Mouse (Mus musculus) retina, adult 2 months (tissue): ENCODE measurements around the gene Il1a.

Experiments
- DNase-seq: peaks from one replicate; pipeline ENCODE4 v3.0.0-alpha.2; 2012; ENCODE audit warnings: low read depth, low spot score

Il1a gene

DNA sequence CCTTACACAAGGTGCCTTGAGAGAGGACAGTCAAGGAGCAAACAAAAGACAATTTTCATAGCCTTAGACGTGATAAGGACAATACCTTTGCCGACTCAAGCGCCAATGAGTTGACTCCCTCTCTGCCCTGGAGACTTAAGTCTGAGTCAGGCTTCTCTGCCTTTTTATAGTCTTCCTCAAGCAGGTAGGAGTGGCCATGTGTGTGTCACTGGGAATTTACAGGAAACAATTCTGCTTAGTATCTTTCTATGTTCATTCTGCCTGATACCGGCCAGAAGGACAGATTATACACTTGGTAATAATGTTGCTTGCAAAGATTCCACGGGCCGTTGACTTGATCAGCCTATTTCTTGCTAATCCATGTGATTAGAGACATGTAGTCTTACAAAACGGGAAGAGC lies at the start of gene Il1a:
Il1a (minus strand) TSS at position 137 of the 400 bp plus-strand sequence.
- no peak for DNase-seq

DNA sequence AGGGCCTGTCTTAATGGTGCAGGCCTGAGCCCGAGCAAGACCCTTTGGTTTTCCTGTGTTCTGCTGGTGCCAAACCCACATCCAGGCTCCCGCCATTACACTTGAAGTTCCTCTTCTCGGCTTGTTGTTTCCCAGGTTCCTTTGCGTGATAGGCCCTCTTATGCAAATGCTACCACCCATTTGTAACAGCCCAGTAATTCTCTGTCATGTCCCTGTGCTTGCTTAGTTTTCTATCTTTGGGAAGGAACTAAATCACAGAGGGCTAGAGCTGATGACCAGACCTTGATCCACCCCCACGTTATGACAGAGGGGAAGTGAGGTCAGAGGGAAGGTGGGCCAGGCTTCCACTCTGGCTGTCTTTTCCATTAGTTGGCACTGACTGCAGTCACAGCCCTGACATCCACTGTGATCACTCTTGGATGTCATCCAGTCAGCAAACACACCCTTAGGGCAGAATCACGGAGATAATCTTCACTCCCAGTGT lies 28.4 kb upstream of the Il1a start:
- no peak for DNase-seq

DNA sequence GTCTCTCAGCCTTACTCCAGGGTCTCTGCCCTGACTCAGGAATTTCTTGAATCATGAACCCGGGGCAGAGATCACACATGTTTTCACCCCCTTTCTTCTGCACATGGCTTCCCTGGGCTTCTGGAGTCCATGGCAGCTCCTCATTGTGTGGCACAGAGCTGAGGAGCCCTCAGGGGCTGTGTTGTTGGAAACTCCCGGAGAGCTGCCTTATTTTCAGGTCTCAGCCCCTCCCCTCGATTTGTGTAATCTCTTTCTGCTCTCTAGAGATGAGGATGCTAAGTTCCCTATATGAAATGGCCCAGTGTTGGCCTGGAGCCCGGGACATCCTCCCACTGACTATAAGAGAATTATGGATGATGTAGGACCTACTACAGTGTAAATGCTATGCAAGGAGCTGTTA lies 23.7 kb upstream of the Il1a start:
- DNase-seq: no peak

DNA sequence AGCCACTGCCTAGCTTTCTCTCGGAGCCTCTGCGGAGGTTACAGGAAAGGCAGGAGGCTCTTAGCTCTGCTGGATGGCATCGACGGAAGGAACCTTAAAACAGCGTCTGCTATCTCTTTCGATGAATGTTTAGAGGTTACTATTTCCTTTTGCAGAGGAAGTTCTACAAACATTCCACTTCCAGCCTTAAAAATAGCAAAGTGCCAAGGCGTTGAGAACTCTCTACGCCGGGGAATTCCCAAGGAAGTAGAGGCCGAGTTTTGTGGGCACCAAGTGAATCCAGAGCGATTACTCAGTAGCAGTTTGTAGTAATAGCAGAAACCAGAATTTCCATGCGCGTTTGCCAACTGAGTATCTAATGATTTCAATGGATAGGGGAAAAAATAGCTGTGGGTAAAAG lies 20.8 kb upstream of the Il1a start:
- no peak for DNase-seq

DNA sequence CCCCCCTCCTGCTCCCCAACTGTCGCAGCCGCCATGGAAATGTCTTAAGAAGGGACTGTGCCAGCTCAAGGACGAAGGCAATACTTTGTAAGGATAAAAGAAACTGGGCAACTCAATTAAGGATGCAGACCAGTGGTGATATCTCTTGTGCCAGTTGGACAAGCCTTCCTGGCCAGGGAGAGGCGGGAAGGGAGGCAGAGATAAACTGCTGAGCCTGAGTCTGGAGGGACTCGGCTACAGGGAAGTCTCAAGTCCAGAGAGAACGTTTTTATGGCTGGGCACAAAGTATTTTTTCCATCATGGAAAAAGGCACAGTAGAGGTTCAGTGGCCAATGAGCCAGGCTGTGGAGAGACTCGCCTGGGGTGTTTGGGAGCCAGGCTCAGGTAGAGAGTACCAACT lies 20.3 kb upstream of the Il1a start:
- no peak for DNase-seq

DNA sequence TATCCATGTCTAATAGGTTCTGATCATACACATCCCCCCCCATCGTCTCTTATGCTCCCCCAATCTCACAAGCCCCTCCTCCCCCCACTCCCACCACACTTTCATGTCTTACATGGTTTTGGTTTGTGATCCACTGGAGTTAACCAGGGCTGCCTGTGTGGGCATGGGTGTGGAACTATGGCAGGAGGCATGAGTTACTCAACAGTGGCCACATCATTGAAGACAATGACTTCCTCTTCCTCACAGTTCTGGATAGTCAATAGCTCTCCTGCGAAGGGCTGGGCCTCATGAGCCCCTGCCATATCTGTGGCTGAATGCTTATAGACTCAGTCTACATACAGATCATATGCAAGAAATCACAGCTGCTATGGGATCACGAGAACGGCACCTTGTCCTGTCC lies 18.5 kb upstream of the Il1a start:
- no peak for DNase-seq

DNA sequence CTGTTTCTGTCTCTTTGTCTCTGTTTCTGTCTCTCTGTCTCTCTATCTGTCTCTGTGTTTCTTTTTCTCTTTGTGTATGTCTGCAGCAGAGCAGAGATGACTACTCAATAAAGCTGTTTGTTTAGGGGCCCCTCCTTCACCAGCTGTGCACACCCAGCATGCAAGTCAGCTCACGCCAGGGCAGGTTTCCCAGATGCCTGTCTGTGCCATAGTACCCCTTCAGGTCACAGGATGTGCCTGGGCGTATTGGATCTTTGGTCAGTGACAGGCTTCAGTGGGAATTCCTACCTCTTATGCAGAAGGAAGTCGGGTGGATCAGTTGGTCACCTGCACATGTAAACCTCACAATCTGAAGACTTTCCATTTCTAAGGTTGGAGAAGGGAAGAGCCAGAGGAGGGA lies 14.4 kb upstream of the Il1a start:
- DNase-seq: no peak

DNA sequence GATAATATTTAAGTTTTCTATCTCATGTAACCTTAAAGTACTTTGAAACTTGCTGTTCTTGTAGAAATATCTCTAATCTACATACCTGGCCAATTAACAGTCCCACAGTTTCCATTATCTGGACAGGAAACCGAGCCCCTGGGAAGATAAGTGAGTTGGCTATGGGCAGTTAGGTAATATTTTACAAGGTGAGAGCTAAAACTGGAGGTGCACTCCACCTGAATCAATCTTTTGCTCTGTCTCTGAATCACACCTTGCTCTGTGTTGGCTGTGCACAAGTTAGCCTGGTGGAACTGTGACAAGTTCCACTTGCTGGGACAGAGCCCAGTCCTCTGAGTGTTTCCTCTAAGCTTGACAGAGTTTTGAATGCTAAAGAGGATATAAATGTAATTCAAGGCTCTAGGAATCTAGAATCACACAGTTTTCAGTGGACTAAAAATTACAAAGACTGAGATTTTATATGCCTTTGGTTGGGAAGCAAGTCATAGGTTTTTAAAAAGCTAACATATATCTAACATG lies 12.4 kb upstream of the Il1a start:
- DNase-seq: no peak

DNA sequence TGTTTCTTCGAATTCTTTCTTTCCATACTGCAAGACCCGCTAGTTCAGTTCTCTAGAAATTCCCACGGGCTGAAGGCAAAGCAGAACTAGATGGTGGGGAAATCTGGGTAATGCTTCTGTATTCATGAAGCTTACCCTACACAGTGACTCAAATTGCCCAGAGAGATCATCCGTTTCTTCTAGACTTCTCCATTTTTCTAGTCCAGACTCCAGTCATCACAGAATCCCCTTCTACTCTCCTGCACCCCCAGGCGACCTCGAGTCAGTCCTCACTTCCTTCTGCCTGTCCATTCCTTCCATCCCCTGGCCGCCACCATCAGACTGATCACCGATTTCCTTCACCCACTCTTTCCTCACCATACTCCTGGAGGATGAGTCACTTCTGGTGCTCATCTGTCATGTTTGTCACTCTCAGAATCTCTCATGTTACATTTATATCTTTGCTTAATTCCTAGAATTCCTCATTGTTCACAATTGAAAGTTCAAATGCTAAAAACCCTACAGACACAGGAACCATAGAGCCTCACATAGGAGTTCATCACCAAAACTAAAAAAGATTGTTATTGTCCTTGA lies 10.3 kb upstream of the Il1a start:
- DNase-seq: no peak

DNA sequence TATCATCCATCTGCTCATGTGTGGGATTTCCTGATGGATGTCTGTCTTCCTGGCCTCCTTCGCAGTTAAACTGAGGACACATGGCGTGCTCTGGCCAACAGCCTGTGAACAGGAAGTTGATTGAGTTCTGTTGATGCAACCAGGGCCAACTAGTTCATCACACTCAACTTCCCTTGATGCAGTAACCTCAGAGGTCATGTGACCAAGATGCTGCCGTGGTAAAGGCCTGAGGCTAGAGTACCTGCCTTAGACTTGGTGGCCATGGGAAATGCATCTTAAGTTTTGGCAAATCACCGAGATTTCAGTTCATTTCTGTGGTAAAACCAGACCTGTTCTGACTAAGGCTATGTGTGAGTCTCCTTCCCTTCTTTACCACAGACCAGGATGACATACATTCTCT lies 6.1 kb upstream of the Il1a start:
- no peak for DNase-seq

DNA sequence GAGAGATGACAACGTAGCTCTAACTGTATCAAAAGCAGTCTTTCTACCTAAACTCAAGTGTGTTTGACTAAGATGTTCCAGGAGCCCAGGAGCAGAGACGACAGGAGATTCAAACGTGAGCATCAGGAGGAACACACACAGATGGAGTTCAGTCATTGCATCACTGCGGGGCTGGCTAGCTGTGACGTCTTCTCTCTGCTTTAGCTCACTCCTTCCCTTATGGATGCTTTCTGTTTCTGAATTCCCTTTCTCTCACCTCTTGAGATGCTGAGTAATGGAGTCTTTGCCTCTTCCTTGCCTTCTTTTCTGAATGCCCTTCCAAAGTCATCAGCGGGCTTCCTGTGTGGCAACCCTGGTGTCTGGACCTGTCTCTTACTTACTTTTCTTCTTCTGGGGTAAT lies 5.1 kb upstream of the Il1a start:
- no peak for DNase-seq

DNA sequence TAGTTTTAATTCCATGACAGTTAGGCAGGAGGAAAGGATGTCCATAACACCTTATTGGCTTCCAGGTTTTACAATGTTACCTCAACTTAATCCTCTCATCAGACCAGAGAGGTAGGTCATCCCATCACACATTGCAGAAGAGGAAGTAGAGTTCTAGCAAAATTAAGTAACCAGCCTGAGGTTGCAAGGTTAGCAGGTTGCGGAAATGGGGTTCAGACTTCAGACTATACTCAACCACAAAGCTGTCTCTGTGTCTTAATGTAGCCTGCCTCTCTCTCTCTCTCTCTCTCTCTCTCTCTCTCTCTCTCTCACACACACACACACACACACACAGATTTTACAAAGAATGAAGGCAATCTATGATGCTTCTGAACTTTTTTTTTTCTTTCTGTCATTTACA lies 4.2 kb upstream of the Il1a start:
- DNase-seq: no peak

DNA sequence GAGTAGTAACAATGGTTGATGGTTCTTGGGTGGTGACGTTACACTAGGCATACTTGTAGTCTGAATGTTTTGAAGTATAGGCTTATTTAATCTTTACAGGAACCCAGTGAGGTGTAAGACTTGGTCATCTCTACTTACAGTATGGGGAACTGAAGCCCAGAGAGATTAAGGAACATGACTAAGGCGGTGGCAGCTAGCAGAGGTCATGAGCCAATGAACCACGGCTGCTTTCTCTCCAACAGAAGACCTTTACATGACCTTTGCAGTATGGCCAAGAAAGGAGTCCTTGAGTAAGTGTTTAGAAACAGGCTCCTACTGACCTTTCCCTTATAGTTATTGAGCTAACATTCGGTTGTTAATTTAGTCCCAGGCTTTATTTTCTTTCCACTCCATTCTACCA lies 3.8 kb downstream of the Il1a start:
- DNase-seq: no peak

DNA sequence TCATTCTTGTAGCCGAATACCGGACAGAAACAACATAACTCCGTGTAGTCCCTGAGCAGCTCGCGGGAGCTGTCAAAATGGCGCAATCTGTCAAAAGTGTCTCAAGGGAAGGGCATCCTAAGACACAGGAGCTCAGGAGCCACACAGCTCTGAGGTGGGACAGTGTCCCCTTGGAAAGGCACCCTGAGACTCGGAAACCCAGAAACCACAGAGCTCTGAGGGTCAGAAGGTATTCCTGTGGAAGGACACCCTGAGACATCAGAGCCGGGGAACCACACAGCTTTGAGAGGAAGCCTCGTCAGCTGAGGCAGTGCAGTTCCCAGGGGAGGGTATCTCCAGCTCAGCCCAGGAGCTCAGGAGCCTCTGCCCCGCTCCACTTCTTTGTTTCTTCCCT lies 12.2 kb downstream of the Il1a start:
- DNase-seq: no peak

DNA sequence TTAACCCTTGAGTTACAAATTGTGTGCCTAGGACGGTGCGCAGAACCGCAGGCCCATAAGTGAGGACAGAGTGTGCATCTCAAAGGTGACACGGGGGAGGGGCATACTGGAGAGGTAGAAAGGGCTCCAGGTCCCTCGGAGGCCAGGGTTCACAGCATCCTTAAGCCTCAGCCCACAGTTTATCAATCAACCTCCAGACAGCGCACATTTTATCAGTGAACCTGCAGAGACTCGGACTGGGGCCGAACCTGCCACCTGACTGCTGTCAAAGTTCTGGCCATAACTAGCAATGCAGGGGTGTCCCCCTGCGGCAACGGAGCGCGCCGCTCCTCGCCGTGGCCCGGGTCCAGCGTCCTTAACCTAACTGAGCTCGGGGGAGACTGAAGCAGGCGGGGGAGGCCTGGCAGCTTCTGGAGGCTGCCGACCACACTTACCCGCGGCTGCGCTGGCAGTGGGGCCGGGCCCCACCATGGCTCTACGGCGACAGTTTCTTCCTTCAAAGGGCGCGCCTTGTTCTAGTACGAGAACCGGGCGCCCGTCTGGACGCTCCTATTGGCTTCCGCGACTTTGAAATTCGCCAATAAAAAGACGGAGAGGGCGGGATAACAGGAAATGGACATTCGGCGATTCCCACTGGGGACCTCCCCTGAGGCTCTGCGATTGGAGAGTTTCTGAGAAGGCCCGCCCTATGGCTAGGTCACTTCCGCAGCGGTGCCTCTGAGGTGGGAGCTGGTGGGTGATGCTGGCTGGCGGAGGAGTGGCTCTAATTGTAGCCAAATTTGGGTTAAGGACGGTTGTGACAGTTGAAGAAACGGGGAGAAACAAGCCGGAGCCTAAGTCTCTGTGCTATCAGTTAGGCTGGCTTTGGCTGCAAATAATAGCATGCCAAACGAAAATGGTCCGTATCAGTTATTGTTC lies 12.8 kb downstream of the Il1a start, which contains the start of gene Ckap2l:
Ckap2l (minus strand) TSS at position 542 of the 918 bp plus-strand sequence.
- peak; percentile 88 for DNase-seq

DNA sequence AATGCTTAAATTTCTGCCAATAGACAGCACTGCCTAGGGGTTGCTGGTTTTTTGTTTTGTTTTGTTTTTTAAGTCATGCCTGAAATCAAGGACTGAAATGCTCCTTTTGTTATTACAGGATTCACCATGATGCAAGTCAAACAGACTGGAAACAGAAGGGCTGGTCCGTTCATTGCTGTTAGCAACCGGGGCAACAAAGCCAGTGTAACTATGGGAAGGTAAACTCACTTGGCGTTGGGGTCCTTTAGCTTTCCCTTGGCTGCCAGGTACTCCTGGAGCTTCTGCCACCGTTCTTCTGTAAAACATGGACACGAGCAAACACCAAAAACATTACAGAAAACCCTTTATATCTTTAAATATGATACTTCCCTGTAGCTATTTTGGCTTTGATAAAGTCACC lies 13.7 kb downstream of the Il1a start:
- no peak for DNase-seq

DNA sequence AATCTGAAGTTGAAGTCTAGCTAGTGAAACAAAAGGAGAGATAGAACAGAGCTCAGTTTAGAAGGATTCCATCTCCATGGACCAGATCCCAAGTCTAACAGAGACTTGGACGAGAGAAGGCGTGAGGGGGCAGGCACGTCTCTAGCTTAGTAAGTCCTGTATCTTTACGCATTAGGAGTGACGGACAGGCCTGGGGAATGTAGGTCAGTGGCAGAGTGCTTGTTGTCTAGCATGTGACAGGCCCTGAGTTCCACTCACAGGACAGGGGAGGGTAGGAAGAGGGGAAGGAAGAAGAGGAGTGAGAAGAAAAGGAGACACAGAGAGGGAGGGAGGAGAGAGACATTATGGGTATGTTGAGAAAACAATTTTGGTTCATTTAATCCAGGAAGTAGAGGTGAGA lies 14.7 kb downstream of the Il1a start:
- DNase-seq: no peak

DNA sequence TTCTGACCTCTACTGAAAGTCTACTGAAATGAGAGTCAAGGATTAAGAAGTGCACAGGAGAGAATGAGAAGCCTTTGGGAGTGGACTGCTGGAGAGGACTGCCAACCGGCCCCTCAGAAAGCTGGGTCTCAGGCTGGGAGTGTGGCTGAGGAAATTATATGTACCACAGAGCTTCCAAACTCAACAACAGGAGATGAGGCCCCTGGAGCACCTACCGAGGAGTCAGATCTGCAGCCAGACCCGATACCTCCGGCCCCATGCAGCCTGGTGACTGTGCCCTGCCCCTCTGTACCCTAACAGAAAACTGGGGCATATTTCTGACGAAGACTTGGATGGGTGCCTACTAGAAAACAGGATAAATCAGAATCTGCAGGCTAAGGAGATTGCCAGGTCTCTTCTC lies 35.9 kb downstream of the Il1a start:
- DNase-seq: no peak

DNA sequence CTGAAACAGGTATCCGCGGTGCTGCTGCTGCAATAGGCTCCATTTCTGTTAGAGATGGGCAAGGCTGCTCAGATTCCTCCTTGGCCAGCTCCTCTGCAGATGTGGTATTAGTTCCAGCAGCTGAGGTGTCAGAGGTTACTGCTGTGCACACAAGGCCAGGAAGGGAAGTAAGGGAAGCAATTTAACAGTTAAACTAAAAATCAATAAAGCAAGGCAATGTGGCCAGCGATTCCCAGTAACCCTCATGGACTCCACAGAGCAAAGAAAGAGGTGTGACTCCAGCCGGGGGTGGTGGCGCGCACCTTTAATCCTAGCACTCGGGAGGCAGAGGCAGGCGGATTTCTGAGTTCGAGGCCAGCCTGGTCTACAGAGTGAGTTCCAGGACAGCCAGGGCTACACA lies 39.2 kb downstream of the Il1a start:
- no peak for DNase-seq

DNA sequence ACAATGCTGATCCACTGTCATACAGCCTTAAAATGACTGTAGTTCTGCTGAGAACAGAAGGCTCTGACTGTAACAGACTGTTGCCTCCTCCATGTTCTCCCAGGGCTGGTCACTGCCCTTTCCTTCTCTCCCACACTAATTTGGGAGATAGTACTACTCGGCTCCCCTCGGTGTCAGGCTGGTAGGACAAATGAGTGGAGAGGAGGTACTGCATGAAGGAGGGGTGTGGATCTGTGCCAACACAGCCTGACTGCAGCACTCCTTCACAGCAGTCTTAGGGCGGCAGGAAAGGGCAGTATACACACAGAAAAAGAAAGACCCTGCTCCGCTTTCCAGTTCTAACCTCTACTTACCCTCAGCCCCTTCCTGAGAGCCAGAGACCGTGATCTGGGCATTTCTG lies 39.8 kb downstream of the Il1a start:
- DNase-seq: no peak

DNA sequence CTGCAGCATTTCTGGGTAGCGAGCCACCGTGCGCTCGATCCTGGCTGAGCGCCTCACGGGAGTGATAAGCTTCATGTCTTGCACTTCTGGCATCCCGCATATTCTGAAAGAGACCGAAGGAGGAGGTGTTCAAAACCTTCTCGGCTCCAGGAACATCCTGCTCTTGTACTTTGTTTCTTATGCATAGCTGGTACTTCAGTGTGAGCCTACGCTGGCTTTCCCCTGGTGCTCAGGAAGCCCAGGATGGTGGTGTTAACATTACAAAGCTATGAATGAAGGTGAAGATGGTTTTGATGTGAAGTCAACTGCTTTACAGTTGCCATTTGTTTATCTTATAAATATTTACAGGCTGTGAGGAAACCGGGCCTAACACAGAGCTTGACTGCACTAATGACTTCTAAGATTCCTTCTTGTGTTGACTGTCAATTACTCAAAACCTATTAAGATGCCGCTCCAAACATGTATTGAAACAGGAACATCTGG lies 40.6 kb downstream of the Il1a start:
- no peak for DNase-seq

DNA sequence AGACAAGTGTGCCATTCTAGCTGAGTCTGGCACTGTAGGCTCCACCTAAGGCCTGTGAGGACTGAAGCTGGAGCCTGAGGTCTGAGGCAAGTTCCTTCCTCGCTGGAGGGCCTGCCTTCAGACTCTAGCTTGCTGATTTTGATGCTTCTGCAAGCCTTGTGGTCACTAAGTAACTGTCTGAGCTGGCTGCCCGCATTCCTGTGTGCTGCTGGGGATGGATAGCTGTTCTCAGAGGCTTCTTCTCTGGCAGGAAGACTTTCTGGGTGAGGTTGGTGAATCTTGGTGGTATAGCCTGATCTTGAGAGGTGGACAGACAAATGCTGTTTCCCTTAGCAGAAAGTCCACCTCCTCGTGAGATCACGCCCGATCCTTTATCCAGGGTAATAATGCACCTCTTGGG lies 42.0 kb downstream of the Il1a start:
- no peak for DNase-seq

DNA sequence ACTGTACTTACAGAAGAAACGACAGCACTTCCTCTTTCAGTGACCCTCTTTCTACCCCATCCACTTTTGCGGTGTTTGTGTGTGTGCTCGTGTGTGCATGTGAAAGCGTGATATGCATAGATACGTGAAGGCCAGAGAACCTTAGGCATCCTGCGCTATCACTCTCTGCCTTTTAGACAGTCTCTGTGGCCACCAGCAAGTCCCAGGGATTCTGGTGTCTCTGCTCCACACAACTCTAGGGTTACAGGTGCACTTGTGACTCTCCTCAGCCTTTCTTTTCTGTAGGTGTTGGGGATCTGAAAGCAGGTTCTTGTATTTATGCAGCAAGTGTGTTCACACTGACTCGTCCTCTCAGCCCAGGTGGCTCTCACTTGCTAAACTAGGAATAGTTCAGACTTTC lies 44.5 kb downstream of the Il1a start:
- DNase-seq: no peak
